Mouse (Mus musculus) B cell, adult 2 months (primary cell): ENCODE data around the gene Hmga1b.
"Not testable (repeated sequence)": the region's sequence is repeated elsewhere in the genome, so short reads cannot be mapped to it uniquely, and the experiment has no call there.

Experiments used
- DNase-seq, 2 experiments: peaks; one replicate each; pipeline ENCODE4 v3.0.0; 2022

The Hmga1b gene

DNA sequence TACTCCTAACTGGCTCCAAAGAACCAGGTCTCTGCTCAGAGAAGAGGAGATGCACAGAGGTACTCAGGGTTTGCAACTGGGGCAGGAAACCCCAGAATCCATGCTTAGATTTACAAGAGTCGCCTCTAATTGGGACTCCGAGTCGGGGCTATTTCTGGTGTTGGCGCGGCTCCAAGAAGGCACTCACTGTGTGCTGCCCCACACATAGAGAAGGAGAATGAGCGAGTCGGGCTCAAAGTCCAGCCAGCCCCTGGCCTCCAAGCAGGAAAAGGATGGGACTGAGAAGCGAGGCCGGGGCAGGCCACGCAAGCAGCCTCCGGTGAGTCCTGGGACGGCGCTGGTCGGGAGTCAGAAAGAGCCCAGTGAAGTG is at the start of gene Hmga1b:
TSS of gene Hmga1b (plus strand) at position 123 of the 370 bp plus-strand sequence.
- not testable (repeated sequence) for DNase-seq

GRCm38 (mm10) chr11:120713580-120714518 is 48.7 kb upstream of the Hmga1b start, which contains the start of the genes Cenpx and Lrrc45:
Cenpx (minus strand) TSS chr11:120713738.
Lrrc45 (plus strand) TSS chr11:120713925.
- peak; percentile 90 to 93 for DNase-seq

DNA sequence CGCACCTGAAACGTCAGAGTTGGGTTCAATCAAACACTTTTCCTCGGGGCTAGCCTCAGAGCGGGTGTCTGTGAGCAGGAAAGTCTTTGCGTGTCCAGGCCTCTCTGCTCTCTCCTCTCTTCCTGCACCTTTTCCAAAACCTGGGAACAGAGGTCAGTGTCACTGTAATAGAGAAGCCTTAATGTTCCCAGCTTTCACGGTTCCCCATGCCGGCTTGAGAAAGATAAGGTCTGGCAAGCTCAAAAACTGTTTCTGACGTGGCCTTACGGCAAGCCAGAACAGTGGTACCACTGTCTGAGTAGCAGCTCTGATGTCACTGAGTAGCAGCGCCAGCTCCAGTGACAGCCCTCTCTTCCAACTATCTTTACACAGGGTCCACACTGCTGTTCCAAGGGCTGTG is 48.0 kb upstream of the Hmga1b start:
- DNase-seq, result no peak

GRCm38 (mm10) chr11:120715131-120715530 is 47.5 kb upstream of the Hmga1b start:
- no peak for DNase-seq

DNA sequence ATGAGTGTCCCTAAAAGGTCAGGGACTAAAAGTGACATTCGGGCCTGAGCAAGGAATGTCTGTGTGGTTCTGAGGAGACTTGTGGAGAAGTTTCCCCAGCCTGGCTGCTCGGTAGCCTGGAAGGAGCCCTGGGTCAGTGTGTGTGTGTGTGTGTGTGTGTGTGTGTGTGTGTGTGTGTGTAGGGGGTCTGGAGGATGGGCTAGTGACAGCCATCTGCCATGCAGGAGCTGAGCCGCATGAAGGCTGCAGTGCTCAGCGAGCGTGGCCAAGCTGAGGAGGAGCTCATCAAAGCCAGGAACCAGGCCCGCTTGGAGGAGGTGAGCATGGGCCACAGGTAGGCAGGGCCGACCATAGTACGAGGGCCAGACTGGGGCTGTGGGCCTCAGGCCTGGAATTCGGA is 43.4 kb upstream of the Hmga1b start:
- DNase-seq, result no peak

- DNase-seq, result no peak
Observed at GRCm38 (mm10) chr11:120719841-120720376, 42.7 kb upstream of the Hmga1b start.

DNA sequence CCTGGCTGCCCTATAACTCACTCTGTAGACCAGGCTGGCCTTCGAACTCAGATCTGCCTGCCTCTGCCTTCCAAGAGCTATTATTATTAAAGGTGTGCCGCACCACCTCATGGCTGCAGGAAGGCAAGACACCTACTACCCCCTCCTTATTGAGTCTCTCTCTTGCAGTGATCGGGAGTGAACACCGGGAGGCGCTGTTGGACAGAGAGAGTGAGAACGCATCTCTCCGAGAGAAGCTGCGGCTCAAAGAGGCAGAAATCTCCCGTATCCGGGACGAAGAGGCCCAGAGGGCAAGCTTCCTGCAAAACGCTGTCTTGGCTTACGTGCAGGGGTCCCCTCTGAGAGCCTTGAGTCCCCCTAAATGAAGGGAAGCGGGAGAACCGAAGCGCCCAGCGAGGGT is 42.1 kb upstream of the Hmga1b start:
- DNase-seq, result peak; percentile 95 to 96

DNA sequence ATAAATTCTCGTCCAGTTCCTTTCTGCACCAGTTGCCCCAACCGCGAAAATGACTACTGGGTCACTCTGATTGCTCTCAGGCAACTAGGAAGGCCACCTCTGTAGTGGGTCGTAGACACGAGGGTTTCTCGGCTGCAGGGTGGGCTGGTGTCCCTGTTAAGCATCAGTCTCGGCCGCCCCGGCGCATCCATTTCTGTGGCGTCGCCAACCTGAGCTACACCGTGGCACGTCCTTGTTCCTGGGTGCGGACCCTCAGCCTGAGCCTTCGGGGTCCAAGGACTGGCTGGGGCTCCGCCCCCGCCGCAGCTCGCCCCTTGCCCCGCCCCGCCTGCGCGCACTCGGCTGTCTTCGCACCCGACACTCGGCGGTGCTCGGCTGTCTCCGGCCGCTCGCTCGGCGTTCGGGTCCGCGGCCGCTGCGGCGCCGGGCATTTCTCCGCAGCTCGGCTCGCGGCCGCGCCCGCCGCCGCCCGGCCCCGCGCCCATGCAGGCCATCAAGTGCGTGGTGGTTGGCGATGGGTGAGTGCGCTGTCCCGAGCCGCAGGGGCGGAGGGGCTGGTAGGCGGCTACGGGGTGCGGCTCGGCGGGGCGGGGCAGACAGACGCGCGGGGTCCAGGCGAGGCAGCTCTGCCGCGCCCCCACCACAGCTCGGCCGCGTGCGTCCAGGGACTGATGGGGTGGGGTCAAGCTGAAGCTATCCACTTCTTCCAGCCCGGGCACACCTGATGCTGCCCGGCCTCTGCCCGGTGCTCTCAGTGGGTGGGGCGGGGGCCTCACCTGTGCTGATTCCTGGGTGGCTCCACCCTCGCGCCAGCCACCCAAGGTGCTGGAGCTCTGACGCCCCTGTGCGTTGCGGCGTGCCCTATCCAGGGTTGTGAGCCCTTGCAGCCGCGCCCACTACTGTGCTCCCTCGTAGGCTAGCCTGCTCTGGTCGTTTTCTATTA is 41.2 kb upstream of the Hmga1b start, which contains the start of gene Rac3:
TSS of gene Rac3 (plus strand) at position 347 of the 943 bp plus-strand sequence.
- DNase-seq, result peak; percentile 58 to 59

DNA sequence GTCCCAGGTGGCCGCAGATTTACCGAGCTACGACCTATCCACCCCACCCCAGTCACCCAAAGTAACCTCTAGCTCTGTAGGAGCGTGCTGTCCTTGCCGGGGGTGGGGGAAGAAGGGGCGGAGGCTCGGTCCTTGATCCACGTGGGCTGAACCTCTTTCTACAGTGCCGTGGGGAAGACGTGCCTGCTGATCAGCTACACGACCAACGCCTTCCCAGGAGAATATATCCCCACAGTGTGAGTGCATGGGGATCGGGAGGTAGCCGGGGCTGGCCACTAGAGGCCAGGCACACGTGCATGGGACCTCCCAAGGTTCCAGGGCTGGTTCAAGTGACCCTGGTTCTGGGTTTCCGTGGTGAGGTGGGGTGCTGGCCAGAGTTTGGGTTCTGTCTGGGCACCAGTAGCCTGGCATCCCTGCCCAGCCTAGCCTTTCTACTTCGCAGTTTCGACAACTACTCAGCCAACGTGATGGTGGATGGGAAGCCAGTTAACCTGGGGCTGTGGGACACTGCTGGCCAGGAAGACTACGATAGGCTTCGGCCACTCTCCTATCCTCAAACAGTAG is 40.4 kb upstream of the Hmga1b start:
- DNase-seq, result no peak

- DNase-seq, result no peak
Observed at GRCm38 (mm10) chr11:120722761-120723382, 39.7 kb upstream of the Hmga1b start.

GRCm38 (mm10) chr11:120723509-120723908 is 39.1 kb upstream of the Hmga1b start:
- no peak for DNase-seq

GRCm38 (mm10) chr11:120726243-120727168 is 36.1 kb upstream of the Hmga1b start:
- DNase-seq, result no peak

- DNase-seq, result peak; percentile 74 to 75
Observed at GRCm38 (mm10) chr11:120727169-120727527, 35.4 kb upstream of the Hmga1b start, which contains the start of gene Dcxr. Dcxr (minus strand) TSS chr11:120727281.

DNA sequence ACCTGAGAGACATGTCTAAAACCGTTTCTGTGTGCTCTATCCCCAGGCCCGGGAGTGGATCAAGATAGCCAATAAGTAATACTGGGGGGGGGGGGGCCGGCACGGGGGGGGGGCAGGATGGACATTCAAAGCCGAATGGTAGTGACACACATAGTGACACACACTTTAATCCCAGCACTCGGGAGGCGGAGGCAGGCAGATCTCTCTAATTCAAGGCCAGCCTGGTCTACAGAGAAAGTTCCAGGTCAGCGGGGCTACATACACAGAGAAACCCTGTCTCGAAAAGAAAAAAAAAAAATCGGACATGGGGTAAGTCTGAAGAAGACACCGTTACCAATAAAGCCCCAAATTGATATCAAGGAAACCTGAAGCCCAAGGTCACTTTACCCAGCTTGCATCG is 35.0 kb upstream of the Hmga1b start:
- no peak for DNase-seq

GRCm38 (mm10) chr11:120728530-120729240 is 33.9 kb upstream of the Hmga1b start:
- no peak for DNase-seq

GRCm38 (mm10) chr11:120729432-120730050 is 33.1 kb upstream of the Hmga1b start:
- peak; percentile 57 to 63 for DNase-seq

GRCm38 (mm10) chr11:120730331-120730870 is 32.2 kb upstream of the Hmga1b start:
- DNase-seq, result no peak

DNA sequence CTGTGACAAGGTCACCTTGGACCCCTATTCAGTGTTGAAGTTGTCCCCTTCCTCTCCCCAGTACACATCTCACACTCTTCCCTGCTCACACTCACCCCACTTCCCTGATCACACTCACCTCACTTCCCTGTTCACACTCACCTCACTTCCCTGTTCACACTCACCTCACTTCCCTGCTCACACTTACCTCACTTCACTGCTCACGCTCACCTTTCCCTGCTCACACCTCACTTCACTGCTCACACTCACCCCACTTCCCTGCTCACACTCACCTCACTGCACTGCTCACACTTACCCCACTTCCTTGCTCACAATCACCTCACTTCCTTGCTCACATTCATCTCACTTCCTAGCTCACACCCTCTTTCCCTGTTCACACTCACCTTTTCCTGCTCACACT is 31.2 kb upstream of the Hmga1b start:
- no peak for DNase-seq
